Mouse (Mus musculus) kidney, embryonic 15.5 days (tissue): ENCODE data around the gene Dapp1. TPM values are rescaled to one million over a fixed set of nuclear protein-coding genes. Genes with fewer than 3 reads are reported as not detected.

Experiments
- ATAC-seq: fragments of 200-750 bp; cut with Nextera tagmentation; replicated peaks from 2 replicates; pipeline ENCODE4 v1.8.0; 2017; ENCODE audit warnings: moderate TSS enrichment; ENCODE audit not compliant: low FRiP score
- H3K27ac ChIP-seq: fragments of 300-500 bp; sonication (generic); 2 replicates; pipeline ENCODE4 v1.5.1; 2015; ENCODE audit warnings: mild to moderate bottlenecking, inconsistent platforms
- H3K27me3 ChIP-seq: fragments of 300-500 bp; sonication (generic); 2 replicates; pipeline ENCODE4 v1.6.1; 2015; ENCODE audit warnings: inconsistent platforms
- H3K36me3 ChIP-seq: fragments of 300-500 bp; sonication (generic); 2 replicates; pipeline ENCODE4 v1.6.1; 2015; ENCODE audit warnings: inconsistent platforms
- H3K4me1 ChIP-seq: fragments of 300-500 bp; sonication (generic); 2 replicates; pipeline ENCODE4 v1.6.1; 2015; ENCODE audit warnings: inconsistent platforms
- H3K4me2 ChIP-seq: fragments of 300-500 bp; sonication (generic); 2 replicates; pipeline ENCODE4 v1.6.1; 2015; ENCODE audit warnings: moderate library complexity, mild to moderate bottlenecking, inconsistent platforms
- H3K4me3 ChIP-seq: fragments of 300-500 bp; sonication (generic); replicated peaks from 2 replicates; pipeline ENCODE4 v1.5.1; 2015; ENCODE audit warnings: mild to moderate bottlenecking, inconsistent platforms
- H3K9ac ChIP-seq: fragments of 300-500 bp; sonication (generic); 2 replicates; pipeline ENCODE4 v1.6.1; 2015; ENCODE audit warnings: mild to moderate bottlenecking, inconsistent platforms
- H3K9me3 ChIP-seq: fragments of 300-500 bp; sonication (generic); replicated peaks from 2 replicates; pipeline ENCODE4 v1.6.1; 2016; ENCODE audit warnings: inconsistent platforms
- WGBS: fragments of 180-500 bp; shearing (Covaris S2); methylation state at CpG from one replicate; pipeline ENCODE4 v1.1.7; 2015; ENCODE audit warnings: mixed read lengths; 5-methylcytosine and 5-hydroxymethylcytosine counted together
- polyA plus RNA-seq: library from polyadenylated mRNA; unstranded; fragments of >200 nt; fragmentation: Nextera tagmentation; extraction: Ambion mirVana; gene quantifications from 2 replicates; pipeline ENCODE4 v1.2.1, GENCODE M21; 2015

Gene Dapp1
- polyA plus RNA-seq, 1 experiment from 2014 or later: 9.8 TPM

- ATAC-seq: no peak
- H3K4me3 ChIP-seq: no peak overlapping the region
- H3K4me2 ChIP-seq: no peak overlapping the region
- H3K9me3 ChIP-seq: 0 out of 2 replicates have a peak, but pooled peaks cover 6% of the 10 kb centered on the region
- no peak overlapping the region for H3K27ac ChIP-seq
- H3K27me3 ChIP-seq: no peaks in the 10 kb centered on the region
- whole genome bisulfite sequencing: 75% methylated on average over 7 of the region's 7 CpGs
- H3K4me1 ChIP-seq: peaks cover 13% of the 10 kb centered on the region; the same call in 1 of the 2 replicates
- H3K9ac ChIP-seq: no peak overlapping the region
- H3K36me3 ChIP-seq: no peaks in the 10 kb centered on the region
Measured at GRCm38 (mm10) chr3:138003264-138003663, 21.9 kb upstream of the Dapp1 start.

GRCm38 (mm10) chr3:138002545-138002944 is 21.2 kb upstream of the Dapp1 start:
- Histone ChIP-seq H3K4me3 (no peak overlapping the region), H3K9me3 (0 out of 2 replicates have a peak, but pooled peaks cover 6% of the 10 kb centered on the region), H3K27ac (no peak overlapping the region), H3K27me3 (no peaks in the 10 kb centered on the region), H3K4me2 (no peak overlapping the region), H3K36me3 (no peaks in the 10 kb centered on the region), H3K9ac (no peak overlapping the region), H3K4me1 (peaks cover 13% of the 10 kb centered on the region; the same call in 1 of the 2 replicates)
- 65% methylated on average over 6 of the region's 6 CpGs for WGBS
- no peak for ATAC-seq

- WGBS: 73% methylated on average over 4 of the region's 4 CpGs
- H3K9ac ChIP-seq: no peak overlapping the region
- no peak for ATAC-seq
- no peaks in the 10 kb centered on the region for H3K36me3 ChIP-seq
- no peaks in the 10 kb centered on the region for H3K27me3 ChIP-seq
- H3K4me2 ChIP-seq: no peak overlapping the region
- no peak overlapping the region for H3K27ac ChIP-seq
- peaks cover 11% of the 10 kb centered on the region; the same call in 1 of the 2 replicates for H3K4me1 ChIP-seq
- H3K9me3 ChIP-seq: 0 out of 2 replicates have a peak, but pooled peaks cover 6% of the 10 kb centered on the region
- no peak overlapping the region for H3K4me3 ChIP-seq
Measured at GRCm38 (mm10) chr3:138001865-138002264, 20.5 kb upstream of the Dapp1 start.

GRCm38 (mm10) chr3:138000724-138001069 is 19.4 kb upstream of the Dapp1 start:
- 0 out of 2 replicates have a peak, but pooled peaks have one; percentile 40 for ATAC-seq

GRCm38 (mm10) chr3:138000062-138000723 is 18.8 kb upstream of the Dapp1 start:
- Histone ChIP-seq H3K36me3 (no peaks in the 10 kb centered on the region), H3K4me3 (no peak overlapping the region), H3K9ac (no peak overlapping the region), H3K4me1 (peaks cover 8% of the 10 kb centered on the region; the same call in 1 of the 2 replicates), H3K27ac (no peak overlapping the region), H3K9me3 (0 out of 2 replicates have a peak, but pooled peaks cover 3% of the 10 kb centered on the region), H3K4me2 (no peak overlapping the region), H3K27me3 (no peaks in the 10 kb centered on the region)
- ATAC-seq: 0 out of 2 replicates have a peak, but pooled peaks have one; percentile 15
- 84% methylated on average over 8 of the region's 8 CpGs for whole genome bisulfite sequencing

More at GRCm38 (mm10) chr3:138000724-138001069, 19.4 kb upstream of the Dapp1 start:
- Histone ChIP-seq H3K27me3 (no peaks in the 10 kb centered on the region), H3K4me3 (no peak overlapping the region), H3K4me1 (peaks cover 8% of the 10 kb centered on the region; the same call in 1 of the 2 replicates), H3K27ac (no peak overlapping the region), H3K9me3 (0 out of 2 replicates have a peak, but pooled peaks cover 6% of the 10 kb centered on the region), H3K4me2 (no peak overlapping the region), H3K36me3 (no peaks in the 10 kb centered on the region), H3K9ac (no peak overlapping the region)
- WGBS: 45% methylated on average over 4 of the region's 4 CpGs

GRCm38 (mm10) chr3:137999224-137999790 is 18.0 kb upstream of the Dapp1 start:
- Histone ChIP-seq H3K27ac (no peak overlapping the region), H3K4me1 (peaks cover 8% of the 10 kb centered on the region; the same call in 1 of the 2 replicates), H3K4me3 (no peak overlapping the region), H3K9ac (no peak overlapping the region), H3K9me3 (no peaks in the 10 kb centered on the region), H3K36me3 (no peaks in the 10 kb centered on the region), H3K4me2 (no peak overlapping the region), H3K27me3 (no peaks in the 10 kb centered on the region)
- WGBS: 85% methylated on average over 9 of the region's 9 CpGs
- ATAC-seq: no peak

GRCm38 (mm10) chr3:137998491-137999223 is 17.3 kb upstream of the Dapp1 start:
- Histone ChIP-seq H3K9ac (no peak overlapping the region), H3K9me3 (no peaks in the 10 kb centered on the region), H3K36me3 (no peaks in the 10 kb centered on the region), H3K27ac (no peak overlapping the region), H3K27me3 (no peaks in the 10 kb centered on the region), H3K4me2 (no peak overlapping the region), H3K4me3 (no peak overlapping the region), H3K4me1 (peaks cover 8% of the 10 kb centered on the region; the same call in 1 of the 2 replicates)
- ATAC-seq: no peak
- 63% methylated on average over 14 of the region's 14 CpGs for WGBS

- Histone ChIP-seq H3K36me3 (no peaks in the 10 kb centered on the region), H3K9me3 (no peaks in the 10 kb centered on the region), H3K4me1 (peaks cover 2% of the 10 kb centered on the region; the same call in 1 of the 2 replicates), H3K9ac (no peak overlapping the region), H3K27ac (no peak overlapping the region), H3K27me3 (no peaks in the 10 kb centered on the region), H3K4me3 (no peak overlapping the region), H3K4me2 (no peak overlapping the region)
- WGBS: 87% methylated on average over 7 of the region's 7 CpGs
- no peak for ATAC-seq
Measured at GRCm38 (mm10) chr3:137995486-137995885, 14.1 kb upstream of the Dapp1 start.

GRCm38 (mm10) chr3:137994196-137994595 is 12.9 kb upstream of the Dapp1 start:
- H3K9ac ChIP-seq: no peak overlapping the region
- H3K27me3 ChIP-seq: no peaks in the 10 kb centered on the region
- H3K36me3 ChIP-seq: no peaks in the 10 kb centered on the region
- H3K4me1 ChIP-seq: no peaks in the 10 kb centered on the region
- no peaks in the 10 kb centered on the region for H3K9me3 ChIP-seq
- no peak overlapping the region for H3K4me3 ChIP-seq
- no peak for ATAC-seq
- H3K4me2 ChIP-seq: no peak overlapping the region
- H3K27ac ChIP-seq: no peak overlapping the region
- WGBS: 73% methylated on average over 2 of the region's 2 CpGs

- H3K27me3 ChIP-seq: no peaks in the 10 kb centered on the region
- H3K4me3 ChIP-seq: no peak overlapping the region
- H3K4me2 ChIP-seq: no peak overlapping the region
- no peak overlapping the region for H3K9ac ChIP-seq
- ATAC-seq: no peak
- 83% methylated on average over 5 of the region's 5 CpGs for WGBS
- no peak overlapping the region for H3K27ac ChIP-seq
- H3K9me3 ChIP-seq: no peaks in the 10 kb centered on the region
- H3K4me1 ChIP-seq: no peaks in the 10 kb centered on the region
- H3K36me3 ChIP-seq: no peaks in the 10 kb centered on the region
Measured at GRCm38 (mm10) chr3:137992366-137992765, 11.0 kb upstream of the Dapp1 start.

GRCm38 (mm10) chr3:137991183-137991582 is 9.8 kb upstream of the Dapp1 start:
- Histone ChIP-seq H3K9ac (no peak overlapping the region), H3K27ac (no peak overlapping the region), H3K4me2 (no peak overlapping the region), H3K27me3 (no peaks in the 10 kb centered on the region), H3K4me1 (no peaks in the 10 kb centered on the region), H3K9me3 (no peaks in the 10 kb centered on the region), H3K36me3 (no peaks in the 10 kb centered on the region), H3K4me3 (no peak overlapping the region)
- ATAC-seq: peak; percentile 90
- WGBS: 12% methylated on average over 11 of the region's 11 CpGs

- 93% methylated on average over 9 of the region's 9 CpGs for WGBS
- no peaks in the 10 kb centered on the region for H3K27me3 ChIP-seq
- H3K4me2 ChIP-seq: no peak overlapping the region
Measured at GRCm38 (mm10) chr3:137989405-137989804, 8.1 kb upstream of the Dapp1 start.

More at GRCm38 (mm10) chr3:137989405-137989804, 8.1 kb upstream of the Dapp1 start:
- Histone ChIP-seq H3K9me3 (no peaks in the 10 kb centered on the region), H3K36me3 (no peaks in the 10 kb centered on the region), H3K27ac (no peak overlapping the region), H3K4me3 (no peak overlapping the region), H3K4me1 (no peaks in the 10 kb centered on the region), H3K9ac (no peak overlapping the region)
- no peak for ATAC-seq
